Mouse (Mus musculus) limb, embryonic 10.5 days (tissue): Measurements from ENCODE around the gene Ren1. TPM values are rescaled to one million over a fixed set of nuclear protein-coding genes. Genes with fewer than 3 reads are reported as not detected.

ENCODE experiments used
- DNase-seq: peaks from one replicate; pipeline ENCODE4 v3.0.0-alpha.2; 2017; ENCODE audit warnings: low spot score
- H3K27ac ChIP-seq: fragments of 300-500 bp; sonication (generic); 2 replicates; pipeline ENCODE4 v1.5.1; 2016; ENCODE audit warnings: mild to moderate bottlenecking
- H3K27me3 ChIP-seq: fragments of 300-500 bp; sonication (generic); 2 replicates; pipeline ENCODE4 v1.6.1; 2016; ENCODE audit warnings: low read depth, mild to moderate bottlenecking; ENCODE audit not compliant: poor library complexity, severe bottlenecking
- H3K36me3 ChIP-seq: fragments of 300-500 bp; sonication (generic); 2 replicates; pipeline ENCODE4 v1.6.1; 2016; ENCODE audit warnings: mild to moderate bottlenecking, moderate library complexity
- H3K4me1 ChIP-seq: fragments of 300-500 bp; sonication (generic); 2 replicates; pipeline ENCODE4 v1.6.1; 2016
- H3K4me3 ChIP-seq: fragments of 300-500 bp; sonication (generic); 2 replicates; pipeline ENCODE4 v1.5.1; 2016; ENCODE audit warnings: mild to moderate bottlenecking, moderate library complexity
- H3K9me3 ChIP-seq: fragments of 300-500 bp; sonication (generic); replicated peaks from 2 replicates; pipeline ENCODE4 v1.6.1; 2016; ENCODE audit warnings: mild to moderate bottlenecking
- WGBS: fragments of 180-500 bp; shearing (Covaris S2); methylation state at CpG from one replicate; pipeline ENCODE4 v1.1.7; 2016; 5-methylcytosine and 5-hydroxymethylcytosine counted together
- polyA plus RNA-seq: library from polyadenylated mRNA; unstranded; fragments of >200 nt; fragmentation: Nextera tagmentation; extraction: Ambion mirVana; gene quantifications from 2 replicates; pipeline ENCODE4 v1.2.1, GENCODE M21; 2016

The Ren1 gene
- polyA plus RNA-seq, 1 experiment from 2014 or later, result not detected

DNA sequence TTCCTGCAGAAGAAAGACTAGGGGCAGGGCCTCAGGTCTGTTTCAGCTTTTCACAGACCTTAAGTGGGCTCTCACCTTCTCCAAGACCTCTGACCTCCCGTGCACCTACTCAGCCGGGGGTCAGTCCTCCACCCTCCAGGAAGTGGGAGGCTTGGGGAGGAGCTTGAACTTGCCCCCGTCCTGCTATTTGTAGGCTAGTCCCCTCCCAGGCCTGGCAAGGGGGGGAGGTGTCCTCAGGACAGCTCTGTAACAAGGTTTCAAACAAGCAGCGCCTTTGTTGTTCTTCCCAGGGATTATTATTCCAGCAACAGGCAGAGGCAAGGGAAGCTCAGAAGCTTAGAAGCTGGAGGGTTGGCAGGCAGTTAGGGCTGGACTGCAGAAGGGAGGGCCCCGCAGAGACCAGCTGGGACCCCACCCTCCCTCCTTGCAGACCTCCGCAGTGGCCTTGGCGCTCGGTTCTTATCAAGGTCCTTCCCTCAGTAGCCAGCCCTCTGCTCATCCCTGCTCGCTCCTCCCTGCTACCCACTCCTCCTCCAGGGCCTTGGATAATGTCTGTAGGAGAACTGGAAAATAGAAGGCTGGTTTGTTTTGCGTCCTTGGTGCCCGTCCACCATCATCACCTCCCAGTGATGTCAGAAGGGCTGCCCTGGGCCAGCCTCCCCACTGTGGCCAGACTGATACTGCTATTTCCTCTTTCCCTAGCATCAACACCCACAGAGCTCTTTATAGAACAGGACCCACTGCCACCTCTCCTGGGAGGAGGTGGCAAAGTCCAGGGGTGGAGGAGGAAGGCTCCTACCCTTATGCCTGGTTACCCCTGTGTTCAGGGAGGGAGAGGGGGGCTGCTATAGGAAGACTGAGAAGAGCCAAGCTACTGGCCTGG, 17.5 kb downstream of the Ren1 start:
- Histone ChIP-seq H3K9me3 (no peaks in the 10 kb centered on the region), H3K27me3 (peaks cover 49% of the 10 kb centered on the region), H3K27ac (peak overlapping the region; percentile 77), H3K36me3 (no peaks in the 10 kb centered on the region), H3K4me3 (peak overlapping the region; percentile 26), H3K4me1 (peaks cover 61% of the 10 kb centered on the region)
- WGBS, result 9% methylated on average over 11 of the region's 11 CpGs
- DNase-seq, result no peak

DNA sequence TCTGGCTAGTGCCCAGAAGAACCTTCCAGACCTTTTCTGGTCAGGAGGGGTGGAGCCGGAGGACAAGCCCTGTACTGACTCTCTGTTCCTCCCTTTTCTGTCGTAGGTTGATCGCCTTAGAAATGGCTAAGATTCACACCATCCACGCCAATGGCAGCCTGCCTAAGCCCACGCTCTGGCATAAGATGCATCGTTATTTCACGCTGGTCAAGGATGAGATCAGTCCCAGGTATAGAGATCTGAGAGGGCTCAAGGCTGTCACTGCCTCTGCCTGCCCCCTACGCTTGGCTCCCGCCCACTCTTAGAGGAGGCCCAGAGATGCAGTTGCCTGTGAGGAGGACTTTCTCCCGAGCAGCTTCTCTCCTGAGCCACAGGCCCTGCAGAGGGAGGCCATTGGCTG, 18.3 kb downstream of the Ren1 start:
- Histone ChIP-seq H3K27ac (0 out of 2 replicates have a peak overlapping the region, but pooled peaks have one; percentile 77), H3K4me1 (peaks cover 57% of the 10 kb centered on the region)

DNA sequence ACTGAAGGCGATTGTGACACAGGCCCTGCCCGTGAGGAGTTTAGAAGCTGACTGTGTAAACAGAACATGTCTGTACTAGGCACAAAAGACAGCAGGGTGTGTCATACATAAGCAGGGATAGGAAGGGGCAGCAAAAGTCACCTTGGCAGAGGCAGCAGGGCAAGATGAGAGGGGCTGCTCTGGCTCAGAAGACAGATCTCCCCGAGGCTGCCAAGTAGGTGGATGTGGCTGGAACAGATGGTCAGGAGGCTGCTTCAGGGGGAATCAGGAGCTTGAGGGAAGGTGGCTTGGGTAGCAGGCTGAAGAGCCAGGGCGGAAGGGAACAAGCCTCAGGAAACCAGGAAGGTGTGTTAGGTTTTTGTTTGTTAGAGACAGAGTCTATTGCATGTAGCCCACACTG, 20.0 kb downstream of the Ren1 start:
- Histone ChIP-seq H3K4me3 (no peak overlapping the region), H3K27ac (no peak overlapping the region), H3K4me1 (peaks cover 40% of the 10 kb centered on the region), H3K36me3 (no peaks in the 10 kb centered on the region), H3K27me3 (peaks cover 24% of the 10 kb centered on the region), H3K9me3 (no peaks in the 10 kb centered on the region)
- 66% methylated on average over 4 of the region's 4 CpGs for WGBS
- no peak for DNase-seq

More for the DNA sequence above, 18.3 kb downstream of the Ren1 start:
- Histone ChIP-seq H3K9me3 (no peaks in the 10 kb centered on the region), H3K4me3 (no peak overlapping the region), H3K27me3 (peaks cover 41% of the 10 kb centered on the region), H3K36me3 (no peaks in the 10 kb centered on the region)
- 53% methylated on average over 10 of the region's 10 CpGs for WGBS
- no peak for DNase-seq

DNA sequence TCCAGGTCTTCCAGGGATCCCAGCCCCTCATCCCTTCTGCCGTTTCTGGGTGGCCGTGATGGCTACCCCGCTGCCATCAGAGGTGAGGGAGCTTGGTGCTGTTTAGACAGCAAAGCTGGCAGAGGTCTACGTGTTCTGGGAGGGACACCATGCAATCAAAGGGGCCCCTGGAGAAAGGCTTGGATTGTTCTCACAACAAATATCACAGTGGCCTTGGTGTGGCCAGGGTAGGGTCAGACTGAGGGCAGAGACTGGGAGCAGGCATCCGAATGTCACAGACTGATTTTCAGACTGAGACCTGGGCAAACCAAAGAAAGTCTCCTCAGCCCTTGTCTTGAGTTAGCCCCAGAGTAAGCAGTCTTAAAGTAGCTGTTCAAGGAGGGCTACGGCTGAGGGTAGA, 21.1 kb downstream of the Ren1 start:
- Histone ChIP-seq H3K9me3 (no peaks in the 10 kb centered on the region), H3K4me3 (no peak overlapping the region), H3K27ac (no peak overlapping the region), H3K27me3 (peaks cover 13% of the 10 kb centered on the region), H3K36me3 (no peaks in the 10 kb centered on the region), H3K4me1 (peaks cover 41% of the 10 kb centered on the region)
- no peak for DNase-seq
- WGBS, result 87% methylated on average over 6 of the region's 6 CpGs

DNA sequence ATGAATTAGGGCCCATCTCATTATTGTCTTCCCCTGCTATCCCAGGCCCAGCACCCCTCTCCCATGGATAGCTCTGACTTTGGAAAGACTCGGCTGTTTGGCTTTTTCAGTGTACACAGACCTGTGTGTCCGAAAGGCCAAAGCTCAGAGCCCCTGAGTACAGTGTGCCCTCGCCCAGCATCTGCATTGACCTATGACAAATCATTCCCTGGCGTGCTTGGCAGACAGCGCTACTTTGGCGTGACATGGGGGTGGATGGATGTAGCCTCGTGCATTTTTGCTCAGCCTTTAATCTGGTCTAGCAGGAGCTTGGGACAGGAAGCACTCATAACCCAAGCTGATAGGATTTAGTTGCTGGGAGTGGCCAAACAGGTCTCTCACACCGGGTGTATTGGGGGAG, 21.8 kb downstream of the Ren1 start:
- Histone ChIP-seq H3K36me3 (no peaks in the 10 kb centered on the region), H3K27ac (no peak overlapping the region), H3K9me3 (no peaks in the 10 kb centered on the region), H3K27me3 (0 out of 2 replicates have a peak, but pooled peaks cover 8% of the 10 kb centered on the region), H3K4me3 (no peak overlapping the region), H3K4me1 (peaks cover 35% of the 10 kb centered on the region)
- DNase-seq, result no peak
- 69% methylated on average over 8 of the region's 8 CpGs for WGBS

DNA sequence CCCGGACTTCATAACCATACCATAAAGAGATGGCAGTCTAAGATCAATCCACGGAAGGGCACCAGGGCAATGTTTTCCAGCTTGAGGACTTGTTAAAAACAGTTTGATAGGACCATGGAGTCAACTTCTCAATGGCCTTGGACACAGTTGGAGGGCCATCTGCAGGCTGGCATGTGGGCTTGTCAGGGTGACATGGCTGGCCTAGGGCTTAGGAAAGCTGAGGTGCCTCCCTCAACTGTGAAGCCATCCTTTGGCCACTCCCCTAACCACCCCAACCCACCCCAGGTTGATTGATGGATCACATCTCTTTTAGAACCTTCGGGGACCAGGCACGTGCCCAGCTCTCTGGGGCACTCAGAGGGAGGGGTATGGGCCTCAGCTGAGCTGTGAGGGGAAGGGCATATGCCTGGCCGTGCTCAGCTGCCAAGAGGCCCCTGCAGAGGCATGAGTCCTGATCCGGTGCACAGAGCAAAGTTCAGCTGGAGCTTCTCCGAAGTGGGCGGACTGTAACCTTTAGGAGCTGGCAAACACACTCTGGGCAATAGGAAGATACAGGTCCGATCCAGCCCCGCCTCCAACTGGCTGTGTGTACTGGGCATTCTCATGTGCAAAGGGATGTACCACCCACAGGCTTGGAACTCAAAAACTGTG, 25.5 kb downstream of the Ren1 start:
- H3K4me1 ChIP-seq, result peaks cover 27% of the 10 kb centered on the region
- 67% methylated on average over 10 of the region's 10 CpGs for WGBS
- no peak for DNase-seq
- H3K27ac ChIP-seq, result no peak overlapping the region
- H3K27me3 ChIP-seq, result no peaks in the 10 kb centered on the region
- H3K36me3 ChIP-seq, result no peaks in the 10 kb centered on the region
- no peak overlapping the region for H3K4me3 ChIP-seq
- H3K9me3 ChIP-seq, result no peaks in the 10 kb centered on the region

DNA sequence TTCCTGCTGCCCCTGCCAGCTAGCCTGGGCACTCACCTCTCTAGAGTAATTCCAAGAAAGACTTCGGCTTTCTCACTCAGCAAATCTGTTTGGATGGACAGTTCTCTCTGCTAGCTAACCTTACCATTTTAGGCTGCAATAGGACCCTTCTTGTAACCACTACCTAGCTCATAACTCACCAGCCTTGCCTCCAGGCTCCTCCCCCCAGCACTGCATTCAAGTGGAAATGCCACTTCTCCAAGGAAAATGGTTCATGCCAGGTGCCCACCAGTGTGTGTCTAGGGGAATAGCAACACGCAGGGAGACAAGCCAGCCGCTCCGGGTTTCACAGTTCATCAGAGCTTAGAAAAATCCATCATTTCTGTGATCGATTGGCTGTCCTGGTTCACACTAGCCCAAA, 27.2 kb downstream of the Ren1 start:
- no peaks in the 10 kb centered on the region for H3K9me3 ChIP-seq
- H3K36me3 ChIP-seq, result no peaks in the 10 kb centered on the region
- no peak overlapping the region for H3K27ac ChIP-seq
- WGBS, result 93% methylated on average over 5 of the region's 5 CpGs
- H3K4me3 ChIP-seq, result no peak overlapping the region
- H3K27me3 ChIP-seq, result no peaks in the 10 kb centered on the region
- DNase-seq, result no peak
- H3K4me1 ChIP-seq, result peaks cover 26% of the 10 kb centered on the region

DNA sequence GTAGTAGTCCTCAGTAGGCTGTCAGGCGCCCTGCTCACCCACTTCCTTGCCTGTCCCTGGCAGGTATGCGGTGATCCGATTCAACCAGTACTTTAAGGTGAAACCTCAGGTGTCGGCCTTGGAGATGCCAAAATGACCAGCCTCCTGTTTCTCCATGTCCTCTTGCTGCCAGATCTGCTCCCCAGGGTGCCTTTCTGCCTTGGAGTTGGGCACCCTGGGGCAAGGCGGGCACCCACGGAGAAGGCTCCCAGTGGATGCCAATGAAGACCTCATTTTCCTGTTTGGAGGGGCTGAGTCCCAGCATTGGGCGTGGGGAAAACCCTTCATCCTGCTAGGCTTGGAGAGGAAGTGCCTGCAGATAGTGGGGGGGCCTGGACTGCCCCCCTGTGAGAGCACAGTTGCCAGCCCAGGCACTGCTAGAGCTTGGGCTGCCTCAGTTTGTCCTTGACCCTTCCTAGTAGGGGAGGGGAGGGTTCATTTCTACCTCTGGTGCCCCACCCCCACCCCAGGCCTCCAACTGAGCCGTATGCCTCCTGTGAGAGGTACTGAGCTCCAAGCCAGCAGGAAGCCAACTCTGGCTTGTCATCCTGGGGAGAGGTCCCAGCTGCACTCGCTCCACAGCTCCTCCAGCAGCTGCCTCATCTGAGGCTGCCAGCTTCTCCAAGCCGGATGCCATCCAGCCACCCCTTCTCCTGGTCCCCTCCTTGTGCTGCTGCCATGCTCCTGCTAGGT, 29.1 kb downstream of the Ren1 start:
- no peak for DNase-seq
- H3K27me3 ChIP-seq, result no peaks in the 10 kb centered on the region
- peaks cover 30% of the 10 kb centered on the region for H3K4me1 ChIP-seq
- peaks cover 16% of the 10 kb centered on the region for H3K36me3 ChIP-seq
- peak overlapping the region; percentile 17; the same call in 1 of the 2 replicates for H3K27ac ChIP-seq
- 63% methylated on average over 10 of the region's 10 CpGs for WGBS
- H3K9me3 ChIP-seq, result no peaks in the 10 kb centered on the region
- no peak overlapping the region for H3K4me3 ChIP-seq

DNA sequence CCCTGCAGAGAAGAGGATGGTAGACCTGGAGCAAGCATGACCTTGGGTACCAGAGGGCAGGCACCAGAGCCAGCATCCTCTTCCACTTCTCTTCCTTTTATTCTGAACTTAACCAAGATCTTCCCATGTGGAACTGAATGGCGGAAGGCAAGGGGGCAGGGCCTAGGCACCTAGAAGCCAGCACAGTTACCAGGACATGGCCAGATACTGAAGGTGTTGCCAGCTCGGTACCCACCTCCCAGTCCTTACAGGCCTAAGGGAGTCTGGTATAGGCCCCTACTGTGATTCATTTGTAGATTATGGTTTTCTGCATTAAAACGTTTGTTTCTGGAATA, 29.6 kb downstream of the Ren1 start:
- Histone ChIP-seq H3K9me3 (no peaks in the 10 kb centered on the region), H3K27ac (no peak overlapping the region), H3K27me3 (no peaks in the 10 kb centered on the region), H3K4me3 (no peak overlapping the region), H3K4me1 (peaks cover 30% of the 10 kb centered on the region), H3K36me3 (peaks cover 20% of the 10 kb centered on the region)
- 77% methylated on average over 3 of the region's 3 CpGs for WGBS
- DNase-seq, result no peak

DNA sequence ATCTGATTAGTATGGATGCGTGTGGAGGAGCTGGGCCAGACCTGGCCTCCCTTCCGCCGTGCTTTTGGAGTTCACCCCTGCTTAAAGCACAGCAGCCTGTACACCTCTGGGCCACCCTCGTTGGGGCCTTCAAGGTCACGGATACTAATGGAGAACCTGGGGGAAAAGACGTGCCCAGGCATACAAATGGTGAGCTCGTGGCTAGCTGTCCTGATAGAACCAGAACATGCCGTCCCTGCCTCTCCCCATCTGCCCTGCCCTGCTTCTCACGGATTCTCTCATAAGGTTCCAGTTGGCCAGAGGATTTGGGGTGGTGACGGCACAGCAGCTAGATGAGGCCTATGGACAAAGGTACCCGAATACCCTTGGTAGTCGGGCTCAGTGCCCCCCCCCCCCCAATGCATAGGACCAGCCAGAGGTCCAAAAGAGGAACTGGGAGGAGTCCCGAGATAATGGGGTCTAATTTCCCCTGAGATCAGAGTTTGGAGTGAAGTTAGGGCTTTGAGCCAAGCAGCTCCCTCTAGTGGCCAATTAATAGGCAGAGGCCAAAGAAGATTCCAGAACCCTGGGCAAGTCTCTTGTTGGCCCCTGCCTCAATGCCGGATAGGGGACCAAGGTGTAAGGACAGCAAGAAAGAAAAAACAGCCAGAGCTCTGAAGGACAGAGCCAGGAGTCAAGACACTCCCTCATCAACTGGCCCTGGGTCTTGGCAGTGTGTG, 30.2 kb downstream of the Ren1 start:
- Histone ChIP-seq H3K9me3 (no peaks in the 10 kb centered on the region), H3K36me3 (peaks cover 20% of the 10 kb centered on the region), H3K27me3 (no peaks in the 10 kb centered on the region), H3K27ac (no peak overlapping the region), H3K4me3 (no peak overlapping the region), H3K4me1 (peaks cover 31% of the 10 kb centered on the region)
- DNase-seq, result no peak
- 77% methylated on average over 14 of the region's 14 CpGs for WGBS

DNA sequence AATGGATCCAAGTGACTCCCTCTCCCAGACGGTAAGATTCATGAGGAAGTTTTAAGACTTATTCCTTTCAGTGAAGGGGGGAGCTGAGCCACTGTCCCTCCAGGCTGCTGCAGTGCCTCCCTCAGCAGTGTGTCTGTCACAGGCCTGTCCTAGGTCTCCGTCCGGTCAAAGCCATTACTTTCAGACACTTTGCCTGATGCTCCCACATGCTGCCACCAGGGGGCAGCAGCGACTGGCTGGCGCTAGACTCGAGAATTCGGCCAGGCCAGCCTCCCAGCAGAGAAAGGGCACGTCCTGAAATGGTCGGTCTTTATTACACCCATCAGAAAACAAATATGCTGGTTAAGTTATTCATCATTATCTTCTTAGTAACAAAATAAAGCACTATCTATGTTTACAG, 31.7 kb downstream of the Ren1 start:
- Histone ChIP-seq H3K4me3 (no peak overlapping the region), H3K27ac (peak overlapping the region; percentile 62; the same call in 1 of the 2 replicates), H3K4me1 (peaks cover 36% of the 10 kb centered on the region), H3K36me3 (peaks cover 32% of the 10 kb centered on the region), H3K27me3 (no peaks in the 10 kb centered on the region), H3K9me3 (no peaks in the 10 kb centered on the region)
- peak; percentile 91 for DNase-seq
- 9% methylated on average over 9 of the region's 9 CpGs for WGBS

DNA sequence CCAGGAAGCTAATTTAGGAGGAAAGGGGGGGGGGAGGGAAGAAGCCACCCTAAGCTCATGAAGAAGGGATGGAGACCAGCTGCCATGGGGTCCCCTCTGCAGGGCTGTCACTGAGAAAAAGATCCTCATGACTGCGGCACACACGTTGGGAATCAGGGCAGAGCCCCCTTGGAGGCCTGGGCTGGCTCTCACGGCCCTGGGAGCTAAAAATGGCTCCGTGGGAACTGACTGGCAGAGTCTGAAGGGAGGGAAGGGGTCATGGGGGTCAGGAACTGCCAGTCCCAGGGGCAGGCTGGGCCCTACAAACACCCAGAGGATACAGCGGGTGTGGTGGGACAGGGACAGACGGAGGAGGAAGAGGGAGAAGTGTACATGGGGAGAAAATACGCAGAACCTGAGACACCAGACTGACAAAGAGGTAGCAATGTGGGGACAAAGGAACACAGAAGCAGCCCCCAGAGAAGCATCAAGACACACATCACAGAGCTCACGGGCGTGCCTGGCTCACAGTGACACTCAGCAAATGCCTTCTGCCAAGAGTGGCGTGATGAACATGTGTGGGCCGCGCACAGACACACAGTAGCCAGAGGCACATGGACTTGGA, 32.3 kb downstream of the Ren1 start:
- Histone ChIP-seq H3K27me3 (no peaks in the 10 kb centered on the region), H3K27ac (peak overlapping the region; percentile 62), H3K36me3 (peaks cover 38% of the 10 kb centered on the region), H3K4me1 (peaks cover 36% of the 10 kb centered on the region), H3K9me3 (no peaks in the 10 kb centered on the region), H3K4me3 (no peak overlapping the region)
- DNase-seq, result no peak
- WGBS, result 60% methylated on average over 12 of the region's 12 CpGs
